Mouse (Mus musculus): Measurements from ENCODE around the gene Gm10188. TPM values are rescaled to one million over a fixed set of nuclear protein-coding genes. Genes with fewer than 3 reads are reported as not detected.

Gm10188 gene
- polyA plus RNA-seq, 1 experiment: not detected

- Histone ChIP-seq H3K27me3 (ENCODE audit: control insufficient read depth, insufficient read depth, low read length) (peaks cover 8% of the 10 kb centered on the region), H3K4me1 (ENCODE audit: control insufficient read depth, insufficient read depth, insufficient read length) (peaks cover 3% of the 10 kb centered on the region; the same call in 1 of the 2 replicates), H3K4me3 (ENCODE audit: extremely low read depth, insufficient read depth, insufficient read length) (no peak overlapping the region), H3K36me3 (ENCODE audit: control insufficient read depth, insufficient read depth, low read length) (no peaks in the 10 kb centered on the region), H3K27ac (ENCODE audit: insufficient read depth, low read length) (no peak overlapping the region)
- 72% methylated on average over 7 of the region's 7 CpGs for WGBS
- no peak for TF ChIP-seq POLR2A (IDR thresholded peaks at IDR 0.05; ENCODE audit: low read depth, low read length)
- TF ChIP-seq CTCF (IDR thresholded peaks at IDR 0.05; ENCODE audit: extremely low read depth, insufficient read depth, insufficient read length, insufficient replicate concordance): no peak
- no peak for DNase-seq (ENCODE audit: low read depth in 1 of 2, low spot score in 2 of 2)
Observed at GRCm38 (mm10) chr1:132196337-132196736, 33.2 kb downstream of the Gm10188 start.

GRCm38 (mm10) chr1:132195681-132196080 is 33.9 kb downstream of the Gm10188 start:
- TF ChIP-seq CTCF (IDR thresholded peaks at IDR 0.05; ENCODE audit: extremely low read depth, insufficient read depth, insufficient read length, insufficient replicate concordance): no peak
- no peak for TF ChIP-seq POLR2A (IDR thresholded peaks at IDR 0.05; ENCODE audit: low read depth, low read length)
- Histone ChIP-seq H3K4me3 (ENCODE audit: extremely low read depth, insufficient read depth, insufficient read length) (no peak overlapping the region), H3K4me1 (ENCODE audit: control insufficient read depth, insufficient read depth, insufficient read length) (peaks cover 6% of the 10 kb centered on the region), H3K36me3 (ENCODE audit: control insufficient read depth, insufficient read depth, low read length) (no peaks in the 10 kb centered on the region), H3K27ac (ENCODE audit: insufficient read depth, low read length) (no peak overlapping the region), H3K27me3 (ENCODE audit: control insufficient read depth, insufficient read depth, low read length) (peaks cover 12% of the 10 kb centered on the region)
- no peak for DNase-seq (ENCODE audit: low read depth in 1 of 2, low spot score in 2 of 2)
- whole genome bisulfite sequencing: 66% methylated on average over 5 of the region's 5 CpGs

- H3K4me1 ChIP-seq (ENCODE audit: control insufficient read depth, insufficient read depth, insufficient read length): peaks cover 8% of the 10 kb centered on the region
- TF ChIP-seq CTCF (IDR thresholded peaks at IDR 0.05; ENCODE audit: extremely low read depth, insufficient read depth, insufficient read length, insufficient replicate concordance) (no peak), POLR2A (IDR thresholded peaks at IDR 0.05; ENCODE audit: low read depth, low read length) (no peak)
- peaks cover 17% of the 10 kb centered on the region for H3K27me3 ChIP-seq (ENCODE audit: control insufficient read depth, insufficient read depth, low read length)
- DNase-seq (ENCODE audit: low read depth in 1 of 2, low spot score in 2 of 2): no peak
- no peak overlapping the region for H3K4me3 ChIP-seq (ENCODE audit: extremely low read depth, insufficient read depth, insufficient read length)
- WGBS: 81% methylated on average over 9 of the region's 9 CpGs
- no peak overlapping the region for H3K27ac ChIP-seq (ENCODE audit: insufficient read depth, low read length)
- no peaks in the 10 kb centered on the region for H3K36me3 ChIP-seq (ENCODE audit: control insufficient read depth, insufficient read depth, low read length)
Observed at GRCm38 (mm10) chr1:132195100-132195499, 34.5 kb downstream of the Gm10188 start.

- TF ChIP-seq POLR2A (IDR thresholded peaks at IDR 0.05; ENCODE audit: low read depth, low read length): no peak
- no peak for TF ChIP-seq CTCF (IDR thresholded peaks at IDR 0.05; ENCODE audit: extremely low read depth, insufficient read depth, insufficient read length, insufficient replicate concordance)
- Histone ChIP-seq H3K4me3 (ENCODE audit: extremely low read depth, insufficient read depth, insufficient read length) (no peak overlapping the region), H3K27me3 (ENCODE audit: control insufficient read depth, insufficient read depth, low read length) (peaks cover 20% of the 10 kb centered on the region), H3K27ac (ENCODE audit: insufficient read depth, low read length) (no peak overlapping the region), H3K36me3 (ENCODE audit: control insufficient read depth, insufficient read depth, low read length) (no peaks in the 10 kb centered on the region), H3K4me1 (ENCODE audit: control insufficient read depth, insufficient read depth, insufficient read length) (peaks cover 8% of the 10 kb centered on the region)
- 41% methylated on average over 3 of the region's 3 CpGs for WGBS
- no peak for DNase-seq (ENCODE audit: low read depth in 1 of 2, low spot score in 2 of 2)
Observed at GRCm38 (mm10) chr1:132194624-132195023, 34.9 kb downstream of the Gm10188 start.

GRCm38 (mm10) chr1:132193806-132194205 is 35.8 kb downstream of the Gm10188 start:
- 74% methylated on average over 3 of the region's 3 CpGs for WGBS
- no peak for DNase-seq (ENCODE audit: low read depth in 1 of 2, low spot score in 2 of 2)
- Histone ChIP-seq H3K36me3 (ENCODE audit: control insufficient read depth, insufficient read depth, low read length) (no peaks in the 10 kb centered on the region), H3K27ac (ENCODE audit: insufficient read depth, low read length) (no peak overlapping the region), H3K27me3 (ENCODE audit: control insufficient read depth, insufficient read depth, low read length) (peaks cover 22% of the 10 kb centered on the region), H3K4me1 (ENCODE audit: control insufficient read depth, insufficient read depth, insufficient read length) (peaks cover 8% of the 10 kb centered on the region), H3K4me3 (ENCODE audit: extremely low read depth, insufficient read depth, insufficient read length) (no peak overlapping the region)
- no peak for TF ChIP-seq CTCF (IDR thresholded peaks at IDR 0.05; ENCODE audit: extremely low read depth, insufficient read depth, insufficient read length, insufficient replicate concordance)
- TF ChIP-seq POLR2A (IDR thresholded peaks at IDR 0.05; ENCODE audit: low read depth, low read length): no peak

GRCm38 (mm10) chr1:132191786-132192680 is 37.5 kb downstream of the Gm10188 start:
- 28% methylated on average over 16 of the region's 16 CpGs for WGBS
- Histone ChIP-seq H3K36me3 (ENCODE audit: control insufficient read depth, insufficient read depth, low read length) (no peaks in the 10 kb centered on the region), H3K27ac (ENCODE audit: insufficient read depth, low read length) (no peak overlapping the region), H3K27me3 (ENCODE audit: control insufficient read depth, insufficient read depth, low read length) (peaks cover 26% of the 10 kb centered on the region), H3K4me1 (ENCODE audit: control insufficient read depth, insufficient read depth, insufficient read length) (peaks cover 8% of the 10 kb centered on the region), H3K4me3 (ENCODE audit: extremely low read depth, insufficient read depth, insufficient read length) (no peak overlapping the region)
- TF ChIP-seq CTCF (IDR thresholded peaks at IDR 0.05; ENCODE audit: extremely low read depth, insufficient read depth, insufficient read length, insufficient replicate concordance): no peak
- TF ChIP-seq POLR2A (IDR thresholded peaks at IDR 0.05; ENCODE audit: low read depth, low read length): no peak
- DNase-seq (ENCODE audit: low read depth in 1 of 2, low spot score in 2 of 2): no peak

All from spleen, adult 2 months (tissue).